Mouse (Mus musculus): ENCODE measurements around the gene Piwil4.
"Not testable (repeated sequence)": the region's sequence is repeated elsewhere in the genome, so short reads cannot be mapped to it uniquely, and the experiment has no call there.

Piwil4 gene

GRCm38 (mm10) chr9:14726005-14726404 lies 14.5 kb downstream of the Piwil4 start:
- no peak for DNase-seq (ENCODE audit: low read depth, low spot score)

GRCm38 (mm10) chr9:14724755-14725420 lies 15.6 kb downstream of the Piwil4 start:
- DNase-seq (ENCODE audit: low read depth, low spot score) = no peak

GRCm38 (mm10) chr9:14721610-14722009 lies 18.9 kb downstream of the Piwil4 start:
- DNase-seq (ENCODE audit: low read depth, low spot score) = no peak

GRCm38 (mm10) chr9:14720384-14720783 lies 20.1 kb downstream of the Piwil4 start:
- DNase-seq (ENCODE audit: low read depth, low spot score) = no peak

- DNase-seq (ENCODE audit: low read depth, low spot score) = no peak
Observed at GRCm38 (mm10) chr9:14718332-14718691, 22.2 kb downstream of the Piwil4 start.

- no peak for DNase-seq (ENCODE audit: low read depth, low spot score)
Observed at GRCm38 (mm10) chr9:14717689-14718331, 22.7 kb downstream of the Piwil4 start.

GRCm38 (mm10) chr9:14715258-14715657 lies 25.3 kb downstream of the Piwil4 start:
- no peak for DNase-seq (ENCODE audit: low read depth, low spot score)

- no peak for DNase-seq (ENCODE audit: low read depth, low spot score)
Observed at GRCm38 (mm10) chr9:14710910-14711309, 29.6 kb downstream of the Piwil4 start.

- no peak for DNase-seq (ENCODE audit: low read depth, low spot score)
Observed at GRCm38 (mm10) chr9:14705321-14706162, 35.0 kb downstream of the Piwil4 start.

- not testable (repeated sequence) for DNase-seq (ENCODE audit: low read depth, low spot score)
Observed at GRCm38 (mm10) chr9:14700795-14701194, 39.7 kb downstream of the Piwil4 start.

- no peak for DNase-seq (ENCODE audit: low read depth, low spot score)
Observed at GRCm38 (mm10) chr9:14699288-14699640, 41.3 kb downstream of the Piwil4 start.

GRCm38 (mm10) chr9:14698582-14699287 lies 41.8 kb downstream of the Piwil4 start:
- DNase-seq (ENCODE audit: low read depth, low spot score) = peak; percentile 83

- DNase-seq (ENCODE audit: low read depth, low spot score) = peak; percentile 91
Observed at GRCm38 (mm10) chr9:14697903-14698302, 42.6 kb downstream of the Piwil4 start.

- no peak for DNase-seq (ENCODE audit: low read depth, low spot score)
Observed at GRCm38 (mm10) chr9:14689376-14690108, 51.0 kb downstream of the Piwil4 start.

GRCm38 (mm10) chr9:14684363-14684762 lies 56.2 kb downstream of the Piwil4 start:
- no peak for DNase-seq (ENCODE audit: low read depth, low spot score)

GRCm38 (mm10) chr9:14682741-14683140 lies 57.8 kb downstream of the Piwil4 start:
- no peak for DNase-seq (ENCODE audit: low read depth, low spot score)

GRCm38 (mm10) chr9:14680584-14680983 lies 59.9 kb downstream of the Piwil4 start:
- peak; percentile 33 for DNase-seq (ENCODE audit: low read depth, low spot score)

GRCm38 (mm10) chr9:14675707-14676691 lies 64.5 kb downstream of the Piwil4 start:
- peak; percentile 63 for DNase-seq (ENCODE audit: low read depth, low spot score)

- no peak for DNase-seq (ENCODE audit: low read depth, low spot score)
Observed at GRCm38 (mm10) chr9:14674506-14674905, 66.0 kb downstream of the Piwil4 start.

GRCm38 (mm10) chr9:14673109-14673508 lies 67.4 kb downstream of the Piwil4 start:
- DNase-seq (ENCODE audit: low read depth, low spot score) = no peak

All from R1 (cell line).